In the genomic region with DNA sequence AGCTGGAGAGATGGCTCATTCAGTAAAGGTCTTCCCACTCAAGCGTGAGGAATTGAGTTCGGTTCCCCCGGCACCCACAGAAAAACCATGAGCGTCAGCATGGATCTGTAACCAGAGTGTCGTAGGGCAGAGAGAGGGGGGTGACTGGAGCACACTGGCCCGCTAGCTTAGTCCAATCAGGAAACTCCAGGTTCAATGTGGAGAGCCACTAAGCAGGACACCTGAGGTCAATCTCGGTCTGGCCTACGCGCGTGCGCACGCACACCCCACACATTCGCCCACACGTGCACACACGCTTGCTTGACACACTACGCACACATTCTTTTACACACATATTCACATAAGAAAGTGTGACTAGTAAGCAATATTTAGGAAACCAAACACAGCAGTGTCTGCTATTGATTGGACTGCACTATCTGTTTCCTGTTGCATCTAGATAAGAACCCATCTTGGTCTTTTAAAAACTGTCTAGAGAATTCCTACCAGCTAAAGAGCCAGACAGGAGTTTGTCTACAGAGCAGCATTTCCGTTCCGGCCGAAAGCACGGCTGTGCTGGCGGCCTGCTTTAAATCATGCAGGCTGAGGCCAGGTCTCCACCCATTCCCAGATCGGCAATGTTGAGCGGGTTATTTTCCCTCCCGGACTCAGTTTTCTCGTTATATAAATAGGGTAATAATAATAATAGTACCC, we compare ENCODE assay signal across 14 mouse cellular contexts. TPM values are rescaled to one million over a fixed set of nuclear protein-coding genes. Genes with fewer than 3 reads are reported as not detected.
DNase-seq lines count a peak whose midpoint lies in the region; ATAC-seq and TF ChIP-seq lines count a peak whose summit lies in the region.
"Had no signal": no experiment of that assay in that cellular context is flagged by ENCODE, and none has a peak within 500 bp of the region (broad histone marks: within the 10 kb centered on the region; RNA-seq: fewer than 3 reads in every experiment).

No protein-coding gene starts in this region.

- ATAC-seq in Patski: peak; percentile 56
- ATAC-seq in intestine, embryonic 16.5 days: no peak
- ATAC-seq in heart, embryonic 12.5 days (ENCODE audit: insufficient number of reproducible peaks, low FRiP score): no peak
- ATAC-seq: liver, embryonic 12.5 days; midbrain, embryonic 16.5 days had no signal

- H3K4me3 ChIP-seq in intestine, embryonic 16.5 days (ENCODE audit: low read length): no peak overlapping the region
- no peak overlapping the region for H3K4me3 ChIP-seq in heart, embryonic 12.5 days
- H3K4me3 ChIP-seq: liver, embryonic 12.5 days had no signal

- no peak overlapping the region for H3K27ac ChIP-seq in intestine, embryonic 16.5 days (ENCODE audit: low read length)
- H3K27ac ChIP-seq in heart, embryonic 12.5 days (ENCODE audit: poor library complexity, severe bottlenecking): no peak overlapping the region
- H3K27ac ChIP-seq: hindbrain, embryonic 14.5 days; liver, embryonic 12.5 days; stomach, postnatal 0 days had no signal

- intact Hi-C loops in heart, postnatal 36 days (cut with DNase I): loop anchor here (5.0 kb wide), 1 partner anchor 346 kb away; no protein-coding TSS in a partner anchor

- no peaks in the 10 kb centered on the region for H3K36me3 ChIP-seq in intestine, embryonic 16.5 days (ENCODE audit: control insufficient read depth, insufficient read depth, low read length)
- no peaks in the 10 kb centered on the region for H3K36me3 ChIP-seq in heart, embryonic 12.5 days
- H3K36me3 ChIP-seq: liver, embryonic 12.5 days had no signal

- 75% methylated on average over 25 of the region's 25 CpGs for WGBS in intestine, embryonic 16.5 days
- WGBS in heart, embryonic 12.5 days: 73% methylated on average over 25 of the region's 25 CpGs

- POLR2A ChIA-PET in Patski (lab: Charles Lee): no interaction called here

- no peak for DNase-seq in Patski (ENCODE audit: low read depth, low spot score)
- peak; percentile 14 for DNase-seq in R1 (ENCODE audit: low read depth, low spot score)
- peak; percentile 59 for DNase-seq in kidney, postnatal 14 days
- DNase-seq in thymus, postnatal 10 days (ENCODE audit: low spot score in 2 of 2): no peak
- DNase-seq in heart, postnatal 36 days: no peak
- DNase-seq: lung, postnatal 14 days; right cerebral cortex, postnatal 14 days had no signal

- in situ Hi-C loops in Patski (cut with MboI; ENCODE audit: low pct_unique_long_range_greater_than_20kb): loop anchor here (5.0 kb wide), 1 partner anchor 436 kb away; no protein-coding TSS in a partner anchor

- CTCF ChIA-PET in Patski (lab: Charles Lee): interaction anchor here (0.9 to 1.2 kb wide), 6 partner anchors 9 to 438 kb away, joined by 3 to 4 read pairs (median 3); no protein-coding TSS in a partner anchor

- no peaks in the 10 kb centered on the region for H3K4me1 ChIP-seq in intestine, embryonic 16.5 days (ENCODE audit: control insufficient read depth, insufficient read depth, low read length)
- no peaks in the 10 kb centered on the region for H3K4me1 ChIP-seq in heart, embryonic 12.5 days (replicated peaks)
- H3K4me1 ChIP-seq: liver, embryonic 12.5 days had no signal

- H3K9ac ChIP-seq in intestine, embryonic 16.5 days (ENCODE audit: low read depth, low read length): no peak overlapping the region
- H3K9ac ChIP-seq in heart, embryonic 12.5 days: no peak overlapping the region
- H3K9ac ChIP-seq: hindbrain, embryonic 14.5 days; liver, embryonic 12.5 days had no signal

- 0 out of 2 replicates have a peak overlapping the region, but pooled peaks have one; percentile 1 for H3K4me2 ChIP-seq in intestine, embryonic 16.5 days (ENCODE audit: low read depth, low read length)
- no peak overlapping the region for H3K4me2 ChIP-seq in heart, embryonic 12.5 days
- H3K4me2 ChIP-seq: hindbrain, embryonic 14.5 days; liver, embryonic 12.5 days had no signal

- no peak for TF ChIP-seq CTCF in Patski (IDR thresholded peaks at IDR 0.05)

- H3K9me3 ChIP-seq in intestine, embryonic 16.5 days (ENCODE audit: control insufficient read depth, low read length): no peaks in the 10 kb centered on the region
- H3K9me3 ChIP-seq in heart, embryonic 12.5 days (replicated peaks): no peaks in the 10 kb centered on the region
- H3K9me3 ChIP-seq: liver, embryonic 12.5 days had no signal

- no peaks in the 10 kb centered on the region for H3K27me3 ChIP-seq in Patski
- no peaks in the 10 kb centered on the region for H3K27me3 ChIP-seq in intestine, embryonic 16.5 days (replicated peaks; ENCODE audit: control insufficient read depth, insufficient read depth, low read length)
- no peaks in the 10 kb centered on the region for H3K27me3 ChIP-seq in heart, embryonic 12.5 days (replicated peaks)
- H3K27me3 ChIP-seq: liver, embryonic 12.5 days had no signal

RNA-seq across cellular contexts. Expression of a gene that starts 42.6 kb away (rescaled TPM):
- 2.4 TPM for polyA plus RNA-seq in Patski (2021)
- 12.7 and 13.9 TPM in 2 replicates for polyA plus RNA-seq in intestine, embryonic 16.5 days (2015; fragmentation: Nextera tagmentation; extraction: Ambion mirVana)
- total RNA-seq in heart, postnatal 36 days (2021): 1 to 10 TPM; 1.3 to 1.5 TPM
- 21.2 and 22.8 TPM in 2 replicates for polyA plus RNA-seq in heart, embryonic 12.5 days (2016; fragmentation: Nextera tagmentation; extraction: Ambion mirVana)
- total RNA-seq: common myeloid progenitor, adult 5-6 weeks had no signal

Comparison
In these comparisons a context has a peak if more than half of its experiments do, and no peak if none do; other contexts are left out.
1. DNase-seq: peak in R1 (single experiment) and kidney, postnatal 14 days (single experiment); none in Patski (single experiment), thymus, postnatal 10 days (0 of 2) and heart, postnatal 36 days (0 of 2).